Mouse (Mus musculus) megakaryocyte, embryonic 14.5 days (primary cell): ENCODE data around the gene Krt33a.

Experiments used
- FLI1 ChIP-seq: IDR thresholded peaks from 2 replicates; pipeline ENCODE4 v1.6.1; 2012; ENCODE audit warnings: low read length, inconsistent platforms, mixed read lengths
- GATA1 ChIP-seq: IDR thresholded peaks from 3 replicates; pipeline ENCODE4 v1.6.1; 2012; ENCODE audit warnings: mixed read lengths, low read length, inconsistent platforms, borderline replicate concordance

DNA sequence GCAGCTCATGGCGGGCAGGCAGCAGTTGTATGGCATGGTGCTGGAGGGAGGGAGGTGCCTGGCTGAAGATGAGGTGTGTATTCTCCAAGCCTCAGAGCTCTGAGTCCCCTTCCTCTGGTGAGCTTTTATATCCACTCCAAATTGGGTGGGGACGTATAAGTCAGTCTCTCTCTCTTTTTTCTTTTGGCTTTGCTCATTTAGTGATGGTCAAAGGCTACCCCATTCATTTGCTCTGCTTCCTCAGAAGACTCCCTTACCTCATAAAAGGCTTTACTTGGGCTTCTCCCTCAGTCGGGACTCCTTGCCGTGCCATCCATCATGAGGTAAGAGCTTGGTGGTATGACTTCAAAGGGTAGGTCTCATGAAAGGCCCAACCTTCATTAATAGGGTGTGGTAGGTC lies at the start of gene Krt33a:
- no peak for TF ChIP-seq GATA1
- TF ChIP-seq FLI1, result no peak
